Mouse (Mus musculus) spleen, postnatal 10 days (tissue): ENCODE results near the gene Rexo4.

Source experiments
- DNase-seq, 2 experiments: peaks; one replicate each; pipeline ENCODE4 v3.0.0; 2021 to 2022; ENCODE audit warnings: low spot score in 2 of 2

Rexo4 gene

GRCm38 (mm10) chr2:26963923-26964723 is at the start of gene Rexo4:
Gene Rexo4, minus strand, starts transcription at chr2:26964386.
- peak; percentile 90 to 94 for DNase-seq

- peak; percentile 67 to 89 for DNase-seq
These were observed 45.6 kb upstream of the Rexo4 start, which contains the start of gene Cacfd1 for GRCm38 (mm10) chr2:27009714-27010244. Gene Cacfd1, plus strand, starts transcription at chr2:27009926.

GRCm38 (mm10) chr2:27007701-27008100 is 43.5 kb upstream of the Rexo4 start:
- no peak for DNase-seq

GRCm38 (mm10) chr2:27006255-27006654 is 42.1 kb upstream of the Rexo4 start:
- DNase-seq = no peak

- DNase-seq = no peak
These were observed 33.8 kb upstream of the Rexo4 start for GRCm38 (mm10) chr2:26997993-26998392.

- no peak for DNase-seq
These were observed 33.3 kb upstream of the Rexo4 start for GRCm38 (mm10) chr2:26997498-26997897.

GRCm38 (mm10) chr2:26993936-26994335 is 29.8 kb upstream of the Rexo4 start:
- DNase-seq = no peak

- no peak for DNase-seq
These were observed 20.5 kb upstream of the Rexo4 start for GRCm38 (mm10) chr2:26984640-26985039.

GRCm38 (mm10) chr2:26984179-26984578 is 20.0 kb upstream of the Rexo4 start:
- DNase-seq = no peak

GRCm38 (mm10) chr2:26980361-26980760 is 16.2 kb upstream of the Rexo4 start:
- DNase-seq = no peak

- no peak for DNase-seq
These were observed 9.8 kb upstream of the Rexo4 start for GRCm38 (mm10) chr2:26973960-26974359.

- DNase-seq = no peak
These were observed 8.9 kb upstream of the Rexo4 start, which contains the start of gene Adamts13 for GRCm38 (mm10) chr2:26973116-26973515. Gene Adamts13, plus strand, starts transcription at chr2:26973416.

- DNase-seq = no peak
These were observed 3.1 kb upstream of the Rexo4 start for GRCm38 (mm10) chr2:26967262-26967661.

GRCm38 (mm10) chr2:26964724-26965370 is 661 bp upstream of the Rexo4 start:
- DNase-seq = no peak

- no peak for DNase-seq
These were observed 3.4 kb downstream of the Rexo4 start for GRCm38 (mm10) chr2:26960756-26961155.

- no peak for DNase-seq
These were observed 6.7 kb downstream of the Rexo4 start for GRCm38 (mm10) chr2:26957488-26957859.

- no peak for DNase-seq
These were observed 7.2 kb downstream of the Rexo4 start for GRCm38 (mm10) chr2:26956811-26957487.

- no peak for DNase-seq
These were observed 9.3 kb downstream of the Rexo4 start for GRCm38 (mm10) chr2:26954735-26955395.

GRCm38 (mm10) chr2:26952866-26953265 is 11.3 kb downstream of the Rexo4 start:
- DNase-seq = no peak

- no peak for DNase-seq
These were observed 12.0 kb downstream of the Rexo4 start for GRCm38 (mm10) chr2:26952193-26952592.

GRCm38 (mm10) chr2:26951346-26951905 is 12.8 kb downstream of the Rexo4 start:
- no peak for DNase-seq
